Mouse (Mus musculus) kidney, embryonic 15.5 days (tissue): ENCODE data around the gene Zfp691. TPM values are rescaled to one million over a fixed set of nuclear protein-coding genes. Genes with fewer than 3 reads are reported as not detected.

Experiments
- ATAC-seq: fragments of 200-750 bp; cut with Nextera tagmentation; replicated peaks from 2 replicates; pipeline ENCODE4 v1.8.0; 2017; ENCODE audit warnings: moderate TSS enrichment; ENCODE audit not compliant: low FRiP score
- H3K27ac ChIP-seq: fragments of 300-500 bp; sonication (generic); 2 replicates; pipeline ENCODE4 v1.5.1; 2015; ENCODE audit warnings: mild to moderate bottlenecking, inconsistent platforms
- H3K27me3 ChIP-seq: fragments of 300-500 bp; sonication (generic); 2 replicates; pipeline ENCODE4 v1.6.1; 2015; ENCODE audit warnings: inconsistent platforms
- H3K36me3 ChIP-seq: fragments of 300-500 bp; sonication (generic); 2 replicates; pipeline ENCODE4 v1.6.1; 2015; ENCODE audit warnings: inconsistent platforms
- H3K4me1 ChIP-seq: fragments of 300-500 bp; sonication (generic); 2 replicates; pipeline ENCODE4 v1.6.1; 2015; ENCODE audit warnings: inconsistent platforms
- H3K4me2 ChIP-seq: fragments of 300-500 bp; sonication (generic); 2 replicates; pipeline ENCODE4 v1.6.1; 2015; ENCODE audit warnings: moderate library complexity, mild to moderate bottlenecking, inconsistent platforms
- H3K4me3 ChIP-seq: fragments of 300-500 bp; sonication (generic); replicated peaks from 2 replicates; pipeline ENCODE4 v1.5.1; 2015; ENCODE audit warnings: mild to moderate bottlenecking, inconsistent platforms
- H3K9ac ChIP-seq: fragments of 300-500 bp; sonication (generic); 2 replicates; pipeline ENCODE4 v1.6.1; 2015; ENCODE audit warnings: mild to moderate bottlenecking, inconsistent platforms
- H3K9me3 ChIP-seq: fragments of 300-500 bp; sonication (generic); replicated peaks from 2 replicates; pipeline ENCODE4 v1.6.1; 2016; ENCODE audit warnings: inconsistent platforms
- WGBS: fragments of 180-500 bp; shearing (Covaris S2); methylation state at CpG from one replicate; pipeline ENCODE4 v1.1.7; 2015; ENCODE audit warnings: mixed read lengths; 5-methylcytosine and 5-hydroxymethylcytosine counted together
- polyA plus RNA-seq: library from polyadenylated mRNA; unstranded; fragments of >200 nt; fragmentation: Nextera tagmentation; extraction: Ambion mirVana; gene quantifications from 2 replicates; pipeline ENCODE4 v1.2.1, GENCODE M21; 2015

Gene Zfp691
- polyA plus RNA-seq = 9.6 and 13.6 TPM in 2 replicates

- H3K4me3 ChIP-seq = peak within 1 kb of the TSS; percentile 88
- no peaks in the 10 kb centered on the region for H3K27me3 ChIP-seq
- H3K4me1 ChIP-seq = peaks cover 19% of the 10 kb centered on the region
- peak within 1 kb of the TSS; percentile 76 for H3K4me2 ChIP-seq
- peak within 1 kb of the TSS; percentile 91 for H3K9ac ChIP-seq
- no peaks in the 10 kb centered on the region for H3K9me3 ChIP-seq
- ATAC-seq = peak; percentile 100
- WGBS = under 1% methylated on average over 40 of the region's 40 CpGs
- H3K27ac ChIP-seq = peak within 1 kb of the TSS; percentile 75
- H3K36me3 ChIP-seq = peaks cover 24% of the 10 kb centered on the region
These were observed at the start of gene Zfp691 for GRCm38 (mm10) chr4:119173851-119174453. Gene Zfp691 (minus strand): TSS chr4:119174195.

- no peak overlapping the region for H3K4me3 ChIP-seq
- 91% methylated on average over 1 of the region's 1 CpGs for WGBS
- no peaks in the 10 kb centered on the region for H3K4me1 ChIP-seq
- H3K9me3 ChIP-seq = no peaks in the 10 kb centered on the region
- peaks cover 47% of the 10 kb centered on the region for H3K36me3 ChIP-seq
- H3K27ac ChIP-seq = no peak overlapping the region
- H3K9ac ChIP-seq = no peak overlapping the region
- no peak overlapping the region for H3K4me2 ChIP-seq
- H3K27me3 ChIP-seq = no peaks in the 10 kb centered on the region
- ATAC-seq = peak; percentile 30; the same call in 1 of the 2 replicates
These were observed 49.7 kb upstream of the Zfp691 start for GRCm38 (mm10) chr4:119223696-119224095.

GRCm38 (mm10) chr4:119218169-119218568, 44.2 kb upstream of the Zfp691 start, which contains the start of gene Tmem269:
Gene Tmem269 (minus strand): TSS chr4:119218217.
- H3K27me3 ChIP-seq = no peaks in the 10 kb centered on the region
- no peaks in the 10 kb centered on the region for H3K36me3 ChIP-seq
- peak; percentile 59; the same call in 1 of the 2 replicates for ATAC-seq
- H3K9ac ChIP-seq = no peak within 1 kb of the TSS
- H3K27ac ChIP-seq = no peak within 1 kb of the TSS
- H3K4me2 ChIP-seq = no peak within 1 kb of the TSS
- H3K4me3 ChIP-seq = no peak within 1 kb of the TSS
- no peaks in the 10 kb centered on the region for H3K9me3 ChIP-seq
- peaks cover 14% of the 10 kb centered on the region for H3K4me1 ChIP-seq
- WGBS = 14% methylated on average over 11 of the region's 11 CpGs

GRCm38 (mm10) chr4:119216667-119217066, 42.7 kb upstream of the Zfp691 start:
- no peak overlapping the region for H3K4me3 ChIP-seq
- no peaks in the 10 kb centered on the region for H3K36me3 ChIP-seq
- no peak overlapping the region for H3K9ac ChIP-seq
- no peak for ATAC-seq
- no peak overlapping the region for H3K27ac ChIP-seq
- no peak overlapping the region for H3K4me2 ChIP-seq
- no peaks in the 10 kb centered on the region for H3K9me3 ChIP-seq
- H3K27me3 ChIP-seq = no peaks in the 10 kb centered on the region
- peaks cover 14% of the 10 kb centered on the region for H3K4me1 ChIP-seq
- 67% methylated on average over 8 of the region's 8 CpGs for WGBS

GRCm38 (mm10) chr4:119204672-119205071, 30.7 kb upstream of the Zfp691 start:
- H3K27ac ChIP-seq = no peak overlapping the region
- no peak overlapping the region for H3K4me3 ChIP-seq
- no peaks in the 10 kb centered on the region for H3K27me3 ChIP-seq
- no peak overlapping the region for H3K9ac ChIP-seq
- H3K4me1 ChIP-seq = no peaks in the 10 kb centered on the region
- 0 out of 2 replicates have a peak, but pooled peaks have one; percentile 36 for ATAC-seq
- H3K4me2 ChIP-seq = no peak overlapping the region
- H3K36me3 ChIP-seq = peaks cover 18% of the 10 kb centered on the region
- WGBS = 17% methylated on average over 8 of the region's 8 CpGs
- no peaks in the 10 kb centered on the region for H3K9me3 ChIP-seq

GRCm38 (mm10) chr4:119198105-119198504, 24.1 kb upstream of the Zfp691 start:
- Histone ChIP-seq H3K9me3 (no peaks in the 10 kb centered on the region), H3K9ac (no peak overlapping the region), H3K4me1 (peaks cover 16% of the 10 kb centered on the region), H3K36me3 (peaks cover 30% of the 10 kb centered on the region), H3K27me3 (no peaks in the 10 kb centered on the region), H3K27ac (no peak overlapping the region), H3K4me2 (no peak overlapping the region), H3K4me3 (no peak overlapping the region)
- ATAC-seq = no peak
- 87% methylated on average over 6 of the region's 6 CpGs for WGBS

- H3K4me1 ChIP-seq = peaks cover 16% of the 10 kb centered on the region
- no peaks in the 10 kb centered on the region for H3K27me3 ChIP-seq
- peak overlapping the region; percentile 77 for H3K9ac ChIP-seq
- WGBS = 10% methylated on average over 17 of the region's 18 CpGs
- H3K27ac ChIP-seq = peak overlapping the region; percentile 80
- ATAC-seq = 0 out of 2 replicates have a peak, but pooled peaks have one; percentile 1
- peak overlapping the region; percentile 85 for H3K4me3 ChIP-seq
- peaks cover 16% of the 10 kb centered on the region for H3K36me3 ChIP-seq
- peak overlapping the region; percentile 72 for H3K4me2 ChIP-seq
- no peaks in the 10 kb centered on the region for H3K9me3 ChIP-seq
These were observed 21.8 kb upstream of the Zfp691 start for GRCm38 (mm10) chr4:119195582-119196320.

- WGBS = 2% methylated on average over 30 of the region's 47 CpGs
- H3K4me3 ChIP-seq = peak within 1 kb of the TSS; percentile 85
- peaks cover 14% of the 10 kb centered on the region for H3K36me3 ChIP-seq
- no peaks in the 10 kb centered on the region for H3K27me3 ChIP-seq
- H3K4me2 ChIP-seq = peak within 1 kb of the TSS; percentile 72
- no peaks in the 10 kb centered on the region for H3K9me3 ChIP-seq
- H3K4me1 ChIP-seq = peaks cover 16% of the 10 kb centered on the region
- H3K9ac ChIP-seq = peak within 1 kb of the TSS; percentile 77
- peak within 1 kb of the TSS; percentile 80 for H3K27ac ChIP-seq
- ATAC-seq = peak; percentile 96
These were observed 21.1 kb upstream of the Zfp691 start, which contains the start of gene Svbp for GRCm38 (mm10) chr4:119194909-119195581. Gene Svbp (plus strand): TSS chr4:119195306.

- Histone ChIP-seq H3K9ac (no peak overlapping the region), H3K4me2 (no peak overlapping the region), H3K36me3 (peaks cover 6% of the 10 kb centered on the region), H3K27me3 (no peaks in the 10 kb centered on the region), H3K4me1 (peaks cover 16% of the 10 kb centered on the region), H3K9me3 (no peaks in the 10 kb centered on the region), H3K27ac (no peak overlapping the region), H3K4me3 (no peak overlapping the region)
- ATAC-seq = no peak
- 90% methylated on average over 4 of the region's 4 CpGs for WGBS
These were observed 18.8 kb upstream of the Zfp691 start for GRCm38 (mm10) chr4:119192757-119193156.

- Histone ChIP-seq H3K27ac (no peak overlapping the region), H3K9me3 (no peaks in the 10 kb centered on the region), H3K4me3 (no peak overlapping the region), H3K4me2 (no peak overlapping the region), H3K27me3 (no peaks in the 10 kb centered on the region), H3K36me3 (no peaks in the 10 kb centered on the region), H3K4me1 (peaks cover 8% of the 10 kb centered on the region), H3K9ac (no peak overlapping the region)
- no peak for ATAC-seq
- WGBS = 54% methylated on average over 3 of the region's 3 CpGs
These were observed 17.3 kb upstream of the Zfp691 start for GRCm38 (mm10) chr4:119191273-119191672.

- Histone ChIP-seq H3K4me2 (no peak overlapping the region), H3K4me3 (no peak overlapping the region), H3K27ac (no peak overlapping the region), H3K36me3 (no peaks in the 10 kb centered on the region), H3K27me3 (no peaks in the 10 kb centered on the region), H3K4me1 (peaks cover 1% of the 10 kb centered on the region; the same call in 1 of the 2 replicates), H3K9ac (no peak overlapping the region), H3K9me3 (no peaks in the 10 kb centered on the region)
- ATAC-seq = no peak
- 77% methylated on average over 8 of the region's 8 CpGs for WGBS
These were observed 16.6 kb upstream of the Zfp691 start for GRCm38 (mm10) chr4:119190618-119191017.

- 72% methylated on average over 6 of the region's 6 CpGs for WGBS
- H3K27ac ChIP-seq = no peak within 1 kb of the TSS
- no peak within 1 kb of the TSS for H3K4me3 ChIP-seq
These were observed 15.9 kb upstream of the Zfp691 start, which contains the start of gene Ermap for GRCm38 (mm10) chr4:119189864-119190263. Gene Ermap (minus strand): TSS chr4:119190011.

More at GRCm38 (mm10) chr4:119189864-119190263, 15.9 kb upstream of the Zfp691 start, which contains the start of gene Ermap:
- no peaks in the 10 kb centered on the region for H3K9me3 ChIP-seq
- no peaks in the 10 kb centered on the region for H3K27me3 ChIP-seq
- no peak within 1 kb of the TSS for H3K4me2 ChIP-seq
- H3K4me1 ChIP-seq = no peaks in the 10 kb centered on the region
- no peak within 1 kb of the TSS for H3K9ac ChIP-seq
- no peaks in the 10 kb centered on the region for H3K36me3 ChIP-seq
- no peak; the same call in 1 of the 2 replicates for ATAC-seq
